Mouse (Mus musculus) CH12.LX (cell line): Measurements from ENCODE around the gene Acvrl1.

Source experiments
- CTCF ChIP-seq, 2 experiments: IDR thresholded peaks in 1 of 2; conservative IDR thresholded peaks in 1 of 2; 2 replicates each; pipeline ENCODE4 v1.5.1; 2011 to 2012; ENCODE audit warnings: low read depth in 2 of 2, low read length in 2 of 2, improper control_type of control experiment in 1 of 2, inconsistent platforms in 1 of 2, mild to moderate bottlenecking in 1 of 2, moderate library complexity in 1 of 2
- EP300 ChIP-seq: IDR thresholded peaks from 2 replicates; pipeline ENCODE4 v1.6.1; 2011; ENCODE audit warnings: low read length, improper control_type of control experiment
- HCFC1 ChIP-seq: IDR thresholded peaks from 2 replicates; pipeline ENCODE4 v1.6.1; 2012; ENCODE audit warnings: low read depth, mild to moderate bottlenecking, inconsistent platforms, low read length, improper control_type of control experiment
- MEF2A ChIP-seq: IDR thresholded peaks from 2 replicates; pipeline ENCODE4 v1.6.1; 2014; ENCODE audit warnings: low read depth, mild to moderate bottlenecking, inconsistent platforms, low read length, improper control_type of control experiment, borderline replicate concordance
- MXI1 ChIP-seq: IDR thresholded peaks from 2 replicates; pipeline ENCODE4 v1.6.1; 2011; ENCODE audit warnings: mild to moderate bottlenecking, low read depth, low read length, improper control_type of control experiment
- POLR2A ChIP-seq: IDR thresholded peaks from 2 replicates; pipeline ENCODE4 v1.6.1; 2011; ENCODE audit warnings: low read depth, mild to moderate bottlenecking, improper control_type of control experiment, low read length
- POLR2AphosphoS2 ChIP-seq: IDR thresholded peaks from 2 replicates; pipeline ENCODE4 v1.6.1; 2011; ENCODE audit warnings: low read depth, low read length, improper control_type of control experiment
- SIN3A ChIP-seq: IDR thresholded peaks from 2 replicates; pipeline ENCODE4 v1.6.1; 2012; ENCODE audit warnings: low read length, improper control_type of control experiment, inconsistent platforms
- UBTF ChIP-seq: IDR thresholded peaks from 2 replicates; pipeline ENCODE4 v1.6.1; 2012; ENCODE audit warnings: low read depth, mild to moderate bottlenecking, inconsistent platforms, low read length, improper control_type of control experiment, moderate library complexity
- ZNF384 ChIP-seq: IDR thresholded peaks from 2 replicates; pipeline ENCODE4 v1.6.1; 2012; ENCODE audit warnings: low read depth, low read length, improper control_type of control experiment, inconsistent platforms

GRCm38 (mm10) chr15:101135405-101135804, 7.1 kb downstream of the Acvrl1 start:
- no peak for TF ChIP-seq CTCF (conservative IDR thresholded peaks at IDR 0.05 in 1 of 2, IDR thresholded peaks at IDR 0.05 in 1 of 2; ENCODE audit: low read depth in 2 of 2, low read length in 2 of 2)
- TF ChIP-seq POLR2A, result no peak
- no peak for TF ChIP-seq UBTF
- no peak for TF ChIP-seq ZNF384
- no peak for TF ChIP-seq SIN3A
- no peak for TF ChIP-seq MEF2A
- TF ChIP-seq HCFC1, result no peak
- TF ChIP-seq MXI1, result no peak
- no peak for TF ChIP-seq POLR2AphosphoS2
- no peak for TF ChIP-seq EP300
